Mouse (Mus musculus): ENCODE results near the gene Pld2.

GRCm38 (mm10) chr11:70516352-70516751, 23.5 kb upstream of the Pld2 start:
- TF ChIP-seq MAFK (IDR thresholded peaks at IDR 0.05; ENCODE audit: insufficient read depth, low read depth, low read length) (peak; percentile 46; the same call in 1 of the 2 replicates), ZNF384 (IDR thresholded peaks at IDR 0.05; ENCODE audit: low read depth, low read length) (no peak)

Data from ES-E14 (cell line).